Mouse (Mus musculus) limb, embryonic 10.5 days (tissue): ENCODE measurements around the gene Fndc3b. TPM values are rescaled to one million over a fixed set of nuclear protein-coding genes. Genes with fewer than 3 reads are reported as not detected.
A peak's percentile ranks its signal among the peaks of the same experiment; 100 is the strongest.

Experiments
- DNase-seq: peaks from one replicate; pipeline ENCODE4 v3.0.0-alpha.2; 2017; ENCODE audit warnings: low spot score
- H3K27ac ChIP-seq: fragments of 300-500 bp; sonication (generic); 2 replicates; pipeline ENCODE4 v1.5.1; 2016; ENCODE audit warnings: mild to moderate bottlenecking
- H3K27me3 ChIP-seq: fragments of 300-500 bp; sonication (generic); 2 replicates; pipeline ENCODE4 v1.6.1; 2016; ENCODE audit warnings: low read depth, mild to moderate bottlenecking; ENCODE audit not compliant: poor library complexity, severe bottlenecking
- H3K36me3 ChIP-seq: fragments of 300-500 bp; sonication (generic); 2 replicates; pipeline ENCODE4 v1.6.1; 2016; ENCODE audit warnings: mild to moderate bottlenecking, moderate library complexity
- H3K4me1 ChIP-seq: fragments of 300-500 bp; sonication (generic); 2 replicates; pipeline ENCODE4 v1.6.1; 2016
- H3K4me3 ChIP-seq: fragments of 300-500 bp; sonication (generic); 2 replicates; pipeline ENCODE4 v1.5.1; 2016; ENCODE audit warnings: mild to moderate bottlenecking, moderate library complexity
- H3K9me3 ChIP-seq: fragments of 300-500 bp; sonication (generic); replicated peaks from 2 replicates; pipeline ENCODE4 v1.6.1; 2016; ENCODE audit warnings: mild to moderate bottlenecking
- WGBS: fragments of 180-500 bp; shearing (Covaris S2); methylation state at CpG from one replicate; pipeline ENCODE4 v1.1.7; 2016; 5-methylcytosine and 5-hydroxymethylcytosine counted together
- microRNA-seq: library from miRNA; unstranded; fragments of <30 nt; microRNA quantifications from one replicate; pipeline ENCODE4, GENCODE M21; 2017
- polyA plus RNA-seq: library from polyadenylated mRNA; unstranded; fragments of >200 nt; fragmentation: Nextera tagmentation; extraction: Ambion mirVana; gene quantifications from 2 replicates; pipeline ENCODE4 v1.2.1, GENCODE M21; 2016

Fndc3b gene
- polyA plus RNA-seq, 1 experiment from 2014 or later, result 9.7 TPM

- no peaks in the 10 kb centered on the region for H3K4me1 ChIP-seq
- 95% methylated on average over 1 of the region's 1 CpGs for WGBS
- DNase-seq, result no peak
- no peaks in the 10 kb centered on the region for H3K9me3 ChIP-seq
- H3K27ac ChIP-seq, result no peak overlapping the region
- no peak overlapping the region for H3K4me3 ChIP-seq
- no peaks in the 10 kb centered on the region for H3K36me3 ChIP-seq
- no peaks in the 10 kb centered on the region for H3K27me3 ChIP-seq
Measured at GRCm38 (mm10) chr3:27389923-27390322, 321.2 kb downstream of the Fndc3b start.

- H3K27ac ChIP-seq, result no peak overlapping the region
- H3K27me3 ChIP-seq, result no peaks in the 10 kb centered on the region
- no peak for DNase-seq
- no peaks in the 10 kb centered on the region for H3K9me3 ChIP-seq
- H3K4me3 ChIP-seq, result no peak overlapping the region
- 66% methylated on average over 3 of the region's 3 CpGs for WGBS
- no peaks in the 10 kb centered on the region for H3K4me1 ChIP-seq
- H3K36me3 ChIP-seq, result no peaks in the 10 kb centered on the region
Measured at GRCm38 (mm10) chr3:27384836-27385235, 326.3 kb downstream of the Fndc3b start.

DNA sequence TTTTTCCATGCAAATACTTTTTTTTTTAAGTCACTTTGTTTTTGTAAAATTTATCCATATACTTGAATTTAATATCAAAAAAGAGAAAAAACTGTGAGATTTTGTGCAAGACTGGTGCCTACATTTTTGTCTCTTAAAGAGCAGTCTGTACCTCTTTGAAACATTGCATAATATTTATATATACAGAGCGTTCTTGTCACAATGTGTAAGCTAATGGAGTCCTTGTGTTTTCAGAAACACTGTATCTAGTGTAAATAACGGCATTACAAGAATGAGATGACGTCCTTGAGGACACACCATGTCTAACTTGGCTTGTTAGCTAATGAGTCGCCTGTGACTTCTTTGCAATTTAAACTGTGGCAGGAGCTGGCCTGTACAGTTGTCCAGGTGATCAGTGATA lies 333.2 kb downstream of the Fndc3b start:
- WGBS, result 87% methylated on average over 4 of the region's 4 CpGs
- Histone ChIP-seq H3K4me3 (no peak overlapping the region), H3K27ac (no peak overlapping the region), H3K27me3 (peaks cover 23% of the 10 kb centered on the region), H3K36me3 (no peaks in the 10 kb centered on the region), H3K4me1 (no peaks in the 10 kb centered on the region), H3K9me3 (no peaks in the 10 kb centered on the region)
- DNase-seq, result no peak

DNA sequence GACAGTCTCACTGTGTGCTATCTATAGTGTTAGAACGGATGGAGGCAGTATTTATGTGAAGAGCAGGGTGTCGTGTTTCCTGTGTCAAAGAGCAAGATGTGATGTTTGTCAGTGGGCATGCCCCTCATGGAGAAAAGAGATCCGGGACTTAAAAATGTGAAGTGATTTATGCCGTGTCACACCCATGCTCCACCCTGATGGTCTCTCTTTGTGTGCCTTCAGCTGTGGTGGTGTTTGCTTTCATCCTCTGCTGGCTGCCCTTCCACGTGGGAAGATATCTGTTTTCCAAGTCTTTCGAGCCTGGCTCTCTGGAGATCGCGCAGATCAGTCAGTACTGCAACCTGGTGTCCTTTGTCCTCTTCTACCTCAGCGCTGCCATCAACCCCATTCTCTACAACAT lies 336.7 kb downstream of the Fndc3b start:
- DNase-seq, result no peak
- Histone ChIP-seq H3K9me3 (no peaks in the 10 kb centered on the region), H3K36me3 (no peaks in the 10 kb centered on the region), H3K27ac (no peak overlapping the region), H3K4me1 (peaks cover 13% of the 10 kb centered on the region), H3K27me3 (peaks cover 57% of the 10 kb centered on the region), H3K4me3 (no peak overlapping the region)
- 62% methylated on average over 9 of the region's 9 CpGs for WGBS

DNA sequence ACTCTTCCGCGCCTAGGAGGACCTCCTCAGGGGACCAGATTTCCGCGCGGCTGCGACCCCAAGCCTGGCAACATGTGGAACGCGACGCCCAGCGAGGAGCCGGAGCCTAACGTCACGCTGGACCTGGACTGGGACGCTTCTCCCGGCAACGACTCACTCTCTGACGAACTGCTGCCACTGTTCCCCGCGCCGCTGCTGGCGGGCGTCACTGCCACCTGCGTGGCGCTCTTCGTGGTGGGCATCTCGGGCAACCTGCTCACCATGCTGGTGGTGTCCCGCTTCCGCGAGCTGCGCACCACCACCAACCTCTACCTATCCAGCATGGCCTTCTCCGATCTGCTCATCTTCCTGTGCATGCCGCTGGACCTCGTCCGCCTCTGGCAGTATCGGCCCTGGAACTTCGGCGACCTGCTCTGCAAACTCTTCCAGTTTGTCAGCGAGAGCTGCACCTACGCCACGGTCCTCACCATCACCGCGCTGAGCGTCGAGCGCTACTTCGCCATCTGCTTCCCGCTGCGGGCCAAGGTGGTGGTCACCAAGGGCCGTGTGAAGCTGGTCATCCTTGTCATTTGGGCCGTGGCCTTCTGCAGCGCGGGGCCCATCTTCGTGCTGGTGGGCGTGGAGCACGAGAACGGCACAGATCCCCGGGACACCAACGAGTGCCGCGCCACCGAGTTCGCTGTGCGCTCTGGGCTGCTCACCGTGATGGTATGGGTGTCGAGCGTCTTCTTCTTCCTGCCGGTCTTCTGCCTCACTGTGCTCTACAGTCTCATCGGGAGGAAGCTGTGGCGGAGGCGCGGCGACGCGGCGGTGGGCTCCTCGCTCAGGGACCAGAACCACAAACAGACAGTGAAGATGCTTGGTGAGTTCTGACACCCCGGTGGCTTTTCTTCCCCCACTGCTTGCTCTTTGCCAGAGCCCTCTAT lies 339.1 kb downstream of the Fndc3b start:
- peaks cover 13% of the 10 kb centered on the region for H3K4me1 ChIP-seq
- H3K9me3 ChIP-seq, result no peaks in the 10 kb centered on the region
- no peak overlapping the region for H3K27ac ChIP-seq
- DNase-seq, result peak; percentile 37
- 3% methylated on average over 76 of the region's 77 CpGs for WGBS
- no peaks in the 10 kb centered on the region for H3K36me3 ChIP-seq
- H3K4me3 ChIP-seq, result peak overlapping the region; percentile 33
- peaks cover 57% of the 10 kb centered on the region for H3K27me3 ChIP-seq

DNA sequence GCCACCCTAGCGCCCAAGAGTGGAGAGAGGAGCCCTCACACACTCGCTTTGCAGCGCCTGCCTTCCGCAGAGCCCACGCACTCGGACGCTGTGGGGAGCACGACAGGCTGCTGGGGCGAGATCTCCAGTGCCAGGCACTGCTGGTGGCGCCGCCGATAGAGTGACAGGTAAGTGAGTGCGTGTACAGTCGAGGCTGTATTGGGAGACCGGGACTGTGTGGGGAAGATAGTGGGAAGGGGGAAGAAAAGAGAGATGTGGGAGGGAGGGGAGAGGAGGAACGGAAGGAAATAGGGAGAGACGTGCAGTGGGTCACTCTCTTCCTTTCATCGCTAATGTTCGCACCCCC lies 339.9 kb downstream of the Fndc3b start, which contains the start of gene Ghsr:
TSS of gene Ghsr (plus strand) at position 76 of the 346 bp plus-strand sequence.
- Histone ChIP-seq H3K4me1 (peaks cover 13% of the 10 kb centered on the region), H3K9me3 (no peaks in the 10 kb centered on the region), H3K27me3 (peaks cover 57% of the 10 kb centered on the region), H3K27ac (no peak within 1 kb of the TSS), H3K4me3 (peak within 1 kb of the TSS; percentile 33), H3K36me3 (no peaks in the 10 kb centered on the region)
- 1% methylated on average over 17 of the region's 19 CpGs for WGBS
- no peak for DNase-seq

DNA sequence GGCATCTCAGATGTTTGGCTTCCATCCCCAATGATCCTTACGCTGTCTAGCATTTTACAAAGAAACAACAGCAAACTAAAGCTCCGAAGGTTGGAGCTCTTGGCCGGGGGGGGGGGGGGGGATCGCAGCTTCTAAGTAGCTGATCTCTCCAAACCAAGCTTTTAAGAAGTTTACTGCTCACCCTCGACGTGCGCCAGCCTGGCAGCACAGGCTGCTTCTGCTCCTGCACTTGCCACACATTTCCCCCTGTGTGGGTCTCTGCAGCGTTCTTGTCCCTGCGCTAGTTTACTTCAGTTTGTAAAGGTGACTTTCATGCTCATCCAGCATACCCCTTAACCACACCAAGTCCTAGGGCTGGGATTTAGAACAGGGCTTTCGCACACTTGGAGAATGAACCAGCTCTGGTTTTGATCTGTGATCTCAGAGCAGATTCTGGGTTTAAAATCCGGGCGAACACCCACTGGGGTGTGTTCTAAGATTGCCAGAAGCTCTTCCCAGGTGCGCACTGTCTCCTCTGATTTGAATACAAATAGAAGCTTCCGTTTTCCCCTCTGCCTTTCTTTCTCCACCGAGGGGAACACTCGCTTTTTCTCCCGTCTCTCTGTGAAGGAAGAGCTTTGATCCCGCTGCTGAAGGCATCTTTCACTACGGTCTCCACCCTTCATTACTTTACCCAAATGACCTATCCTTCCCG lies 340.4 kb downstream of the Fndc3b start:
- Histone ChIP-seq H3K4me3 (no peak overlapping the region), H3K27ac (no peak overlapping the region), H3K9me3 (no peaks in the 10 kb centered on the region), H3K4me1 (peaks cover 13% of the 10 kb centered on the region), H3K27me3 (peaks cover 57% of the 10 kb centered on the region), H3K36me3 (no peaks in the 10 kb centered on the region)
- no peak for DNase-seq
- WGBS, result 3% methylated on average over 20 of the region's 20 CpGs

DNA sequence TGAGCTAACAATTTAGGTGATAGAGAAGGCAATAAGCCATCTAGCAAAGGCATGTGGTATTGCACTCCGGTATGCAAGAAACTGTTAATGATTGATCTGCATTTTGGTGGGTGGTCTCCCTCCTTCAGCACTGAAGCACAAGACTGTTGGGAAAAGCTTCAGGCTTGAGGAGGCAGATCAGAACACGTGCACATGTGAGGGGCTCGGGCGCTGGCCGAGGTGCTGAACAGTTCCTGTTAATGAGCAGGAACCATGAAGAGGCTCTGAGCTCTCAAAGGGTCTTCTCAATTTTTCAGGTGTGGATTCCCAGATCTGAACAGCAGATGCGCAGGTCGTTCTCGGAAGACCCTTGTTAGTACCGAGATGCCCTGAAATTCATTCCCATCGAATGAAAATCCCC lies 341.0 kb downstream of the Fndc3b start:
- H3K36me3 ChIP-seq, result no peaks in the 10 kb centered on the region
- no peak overlapping the region for H3K27ac ChIP-seq
- no peaks in the 10 kb centered on the region for H3K9me3 ChIP-seq
- peaks cover 56% of the 10 kb centered on the region for H3K27me3 ChIP-seq
- DNase-seq, result peak; percentile 86
- 7% methylated on average over 10 of the region's 10 CpGs for WGBS
- H3K4me1 ChIP-seq, result peaks cover 13% of the 10 kb centered on the region
- no peak overlapping the region for H3K4me3 ChIP-seq

Small RNAs within 50 kb of the gene (microRNA-seq; reads per million reads assigned to microRNA genes)
- gene Mir3092, result not detected

Other genes starting within 250 kb of the Fndc3b start
- gene Tmem212, start 185.1 kb upstream of the Fndc3b start, polyA plus RNA-seq, result not detected in 2 replicates
- 1.2 and 2.1 TPM in 2 replicates for gene Pld1, start 227.4 kb upstream of the Fndc3b start, polyA plus RNA-seq